Mouse (Mus musculus) spleen, postnatal 0 days (tissue): ENCODE measurements around the gene Vmn2r34. TPM values are rescaled to one million over a fixed set of nuclear protein-coding genes. Genes with fewer than 3 reads are reported as not detected.

ENCODE experiments used
- polyA plus RNA-seq: library from polyadenylated mRNA; unstranded; fragments of >200 nt; fragmentation: Nextera tagmentation; extraction: Ambion mirVana; gene quantifications from 2 replicates; pipeline ENCODE4 v1.2.1, GENCODE M21; 2015

Vmn2r34 gene
- polyA plus RNA-seq, result not detected in 2 replicates

DNA sequence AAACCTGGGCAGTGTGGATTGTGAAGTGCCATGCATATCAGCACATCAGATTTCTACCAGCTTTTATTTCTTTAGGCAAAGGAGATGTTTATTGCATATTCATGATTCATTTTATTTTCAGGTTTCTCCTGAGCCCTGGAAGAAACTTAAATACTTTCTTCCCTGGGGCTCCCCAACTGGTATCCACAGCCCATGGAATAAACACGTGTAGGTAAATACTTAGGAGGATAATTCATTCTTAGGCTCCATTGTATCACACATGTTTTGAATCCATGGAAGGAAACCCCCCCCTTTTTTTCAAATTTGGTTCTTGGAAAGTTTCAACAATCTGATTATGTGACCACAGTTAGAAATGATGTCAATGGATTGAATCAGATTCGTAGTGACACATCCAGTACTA, at the start of gene Vmn2r34:
Gene Vmn2r34, minus strand, starts transcription at position 101 of the 400 bp plus-strand sequence.

Other genes starting within 250 kb of the Vmn2r34 start
- gene Vmn2r32, start 209.5 kb downstream of the Vmn2r34 start, polyA plus RNA-seq, result not detected in 2 replicates
- gene Vmn2r33, start 122.7 kb downstream of the Vmn2r34 start, polyA plus RNA-seq, result not detected in 2 replicates
- not detected in 2 replicates for gene Vmn2r35, start 130.4 kb upstream of the Vmn2r34 start, polyA plus RNA-seq
- not detected in 2 replicates for gene Vmn2r36, start 213.0 kb upstream of the Vmn2r34 start, polyA plus RNA-seq